Mouse (Mus musculus): ENCODE data around the gene Birc3.
"Not testable (repeated sequence)": the region's sequence is repeated elsewhere in the genome, so short reads cannot be mapped to it uniquely, and the experiment has no call there.

The Birc3 gene

GRCm38 (mm10) chr9:7867981-7868380 is 5.0 kb downstream of the Birc3 start:
- no peak for DNase-seq (ENCODE audit: low read depth, low spot score)

- peak; percentile 41 for DNase-seq (ENCODE audit: low read depth, low spot score)
These were observed 6.0 kb downstream of the Birc3 start for GRCm38 (mm10) chr9:7866981-7867380.

- DNase-seq (ENCODE audit: low read depth, low spot score) = no peak
These were observed 12.0 kb downstream of the Birc3 start for GRCm38 (mm10) chr9:7860976-7861375.

- DNase-seq (ENCODE audit: low read depth, low spot score) = no peak
These were observed 17.1 kb downstream of the Birc3 start for GRCm38 (mm10) chr9:7855912-7856311.

- DNase-seq (ENCODE audit: low read depth, low spot score) = peak; percentile 67
These were observed 17.6 kb downstream of the Birc3 start for GRCm38 (mm10) chr9:7855374-7855773.

GRCm38 (mm10) chr9:7854196-7854595 is 18.8 kb downstream of the Birc3 start:
- DNase-seq (ENCODE audit: low read depth, low spot score) = not testable (repeated sequence)

GRCm38 (mm10) chr9:7852346-7853230 is 20.4 kb downstream of the Birc3 start:
- DNase-seq (ENCODE audit: low read depth, low spot score) = peak; percentile 22

- DNase-seq (ENCODE audit: low read depth, low spot score) = no peak
These were observed 21.1 kb downstream of the Birc3 start for GRCm38 (mm10) chr9:7851841-7852240.

- DNase-seq (ENCODE audit: low read depth, low spot score) = no peak
These were observed 24.8 kb downstream of the Birc3 start for GRCm38 (mm10) chr9:7848191-7848590.

GRCm38 (mm10) chr9:7846667-7847199 is 26.3 kb downstream of the Birc3 start:
- DNase-seq (ENCODE audit: low read depth, low spot score) = no peak

GRCm38 (mm10) chr9:7845216-7845895 is 27.6 kb downstream of the Birc3 start:
- no peak for DNase-seq (ENCODE audit: low read depth, low spot score)

- no peak for DNase-seq (ENCODE audit: low read depth, low spot score)
These were observed 31.8 kb downstream of the Birc3 start for GRCm38 (mm10) chr9:7841221-7841620.

GRCm38 (mm10) chr9:7837806-7838440 is 35.1 kb downstream of the Birc3 start:
- DNase-seq (ENCODE audit: low read depth, low spot score) = peak; percentile 77

- peak; percentile 94 for DNase-seq (ENCODE audit: low read depth, low spot score)
These were observed 35.8 kb downstream of the Birc3 start, which contains the start of gene Birc2 for GRCm38 (mm10) chr9:7836905-7837805. Birc2 (minus strand) TSS chr9:7837064.

- DNase-seq (ENCODE audit: low read depth, low spot score) = peak; percentile 65
These were observed 36.7 kb downstream of the Birc3 start for GRCm38 (mm10) chr9:7836331-7836730.

- no peak for DNase-seq (ENCODE audit: low read depth, low spot score)
These were observed 37.7 kb downstream of the Birc3 start for GRCm38 (mm10) chr9:7835302-7835701.

GRCm38 (mm10) chr9:7833421-7833820 is 39.6 kb downstream of the Birc3 start:
- DNase-seq (ENCODE audit: low read depth, low spot score) = peak; percentile 28

- no peak for DNase-seq (ENCODE audit: low read depth, low spot score)
These were observed 43.2 kb downstream of the Birc3 start for GRCm38 (mm10) chr9:7829531-7830528.

- DNase-seq (ENCODE audit: low read depth, low spot score) = no peak
These were observed 44.3 kb downstream of the Birc3 start for GRCm38 (mm10) chr9:7828706-7829105.

GRCm38 (mm10) chr9:7824916-7825315 is 48.1 kb downstream of the Birc3 start:
- no peak for DNase-seq (ENCODE audit: low read depth, low spot score)

All from 3T3-L1 (cell line).